Mouse (Mus musculus) G1E (cell line): ENCODE results near the gene Rras2. TPM values are rescaled to one million over a fixed set of nuclear protein-coding genes. Genes with fewer than 3 reads are reported as not detected.

ENCODE experiments used
- ATAC-seq: 2 replicates; pipeline ENCODE4 v1.8.0; 2016; ENCODE audit warnings: mild to moderate bottlenecking; ENCODE audit not compliant: insufficient number of reproducible peaks, poor library complexity, low FRiP score, severe bottlenecking; ENCODE audit errors: extremely low read depth
- DNase-seq: peaks from one replicate; pipeline ENCODE4 v3.0.0; 2012; ENCODE audit warnings: low spot score
- H3K27me3 ChIP-seq: 2 replicates; pipeline ENCODE4 v1.6.1; 2012; ENCODE audit warnings: mild to moderate bottlenecking, low read length, inconsistent platforms; ENCODE audit not compliant: insufficient read depth
- H3K36me3 ChIP-seq: replicated peaks from 2 replicates; pipeline ENCODE3; 2012; ENCODE audit warnings: mild to moderate bottlenecking, inconsistent platforms
- H3K4me1 ChIP-seq: 2 replicates; pipeline ENCODE4 v1.6.1; 2012; ENCODE audit warnings: low read depth, low read length, inconsistent platforms, mixed read lengths; ENCODE audit not compliant: insufficient read depth
- H3K4me3 ChIP-seq: 2 replicates; pipeline ENCODE4 v1.5.1; 2012; ENCODE audit warnings: low read depth, mild to moderate bottlenecking, inconsistent platforms, low read length, moderate library complexity, mixed read lengths
- H3K9me3 ChIP-seq: replicated peaks from 2 replicates; pipeline ENCODE4 v1.6.1; 2012; ENCODE audit warnings: inconsistent platforms
- CTCF ChIP-seq: IDR thresholded peaks from 2 replicates; pipeline ENCODE4 v1.5.1; 2012; ENCODE audit warnings: low read depth, low read length, inconsistent platforms, mixed read lengths
- GATA1 ChIP-seq: IDR thresholded peaks from 2 replicates; pipeline ENCODE4 v1.6.1; 2012; ENCODE audit warnings: borderline replicate concordance, low read length, inconsistent platforms, mixed read lengths
- GATA2 ChIP-seq: IDR thresholded peaks from 2 replicates; pipeline ENCODE4 v1.6.1; 2012; ENCODE audit warnings: low read depth, low read length, inconsistent platforms, borderline replicate concordance
- POLR2AphosphoS5 ChIP-seq: IDR thresholded peaks from 2 replicates; pipeline ENCODE4 v1.6.1; 2012; ENCODE audit warnings: low read depth, low read length, inconsistent platforms; ENCODE audit not compliant: insufficient replicate concordance
- TAL1 ChIP-seq: conservative IDR thresholded peaks from 2 replicates; pipeline ENCODE4 v1.6.1; 2012; ENCODE audit warnings: low read depth, low read length, inconsistent platforms, mixed read lengths
- polyA plus RNA-seq: library from polyadenylated mRNA; stranded (reverse); fragments of >175 nt; gene quantifications from 2 replicates; pipeline ENCODE4 v1.2.3, GENCODE M21; 2012
- total RNA-seq, 2 experiments: library from RNA; stranded (forward) in 1 of 2; stranded (reverse) in 1 of 2; fragments of 200-1000 nt in 1 of 2; fragments of >200 nt in 1 of 2; fragmentation: Nextera tagmentation in 1 of 2; gene quantifications; 2 replicates each; pipeline ENCODE4 v1.2.3; 2014 to 2017

Rras2 gene
- total and polyA plus RNA-seq, 3 experiments: 0.05 TPM; not detected in 2

DNA sequence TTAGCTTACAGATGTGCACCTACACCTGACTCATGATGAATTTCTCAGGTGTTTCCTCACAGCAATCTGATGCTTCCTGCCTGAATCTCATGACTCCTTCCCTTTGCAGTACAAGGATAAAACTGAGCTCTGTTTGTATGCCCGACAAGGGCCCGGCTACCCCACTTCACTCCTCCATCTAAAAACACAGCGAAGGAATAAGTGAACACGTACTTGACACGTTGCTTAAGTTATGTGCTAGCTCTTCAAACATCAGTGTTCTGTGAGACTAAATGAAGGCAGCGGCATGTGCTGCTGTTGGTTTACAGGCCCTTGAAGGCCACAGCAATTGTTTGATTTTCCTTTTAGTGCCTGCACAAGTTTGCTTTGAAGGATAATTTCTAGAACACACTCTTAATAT is 53.6 kb downstream of the Rras2 start:
- no peaks in the 10 kb centered on the region for H3K36me3 ChIP-seq
- H3K4me1 ChIP-seq: peaks cover 5% of the 10 kb centered on the region
- DNase-seq (no peak), ATAC-seq (no peak)
- H3K9me3 ChIP-seq: no peaks in the 10 kb centered on the region
- no peak for TF ChIP-seq GATA2
- TF ChIP-seq CTCF: no peak
- no peak for TF ChIP-seq GATA1
- TF ChIP-seq TAL1: no peak
- TF ChIP-seq POLR2AphosphoS5: no peak
- H3K4me3 ChIP-seq: no peak overlapping the region
- peaks cover 3% of the 10 kb centered on the region; the same call in 1 of the 2 replicates for H3K27me3 ChIP-seq

DNA sequence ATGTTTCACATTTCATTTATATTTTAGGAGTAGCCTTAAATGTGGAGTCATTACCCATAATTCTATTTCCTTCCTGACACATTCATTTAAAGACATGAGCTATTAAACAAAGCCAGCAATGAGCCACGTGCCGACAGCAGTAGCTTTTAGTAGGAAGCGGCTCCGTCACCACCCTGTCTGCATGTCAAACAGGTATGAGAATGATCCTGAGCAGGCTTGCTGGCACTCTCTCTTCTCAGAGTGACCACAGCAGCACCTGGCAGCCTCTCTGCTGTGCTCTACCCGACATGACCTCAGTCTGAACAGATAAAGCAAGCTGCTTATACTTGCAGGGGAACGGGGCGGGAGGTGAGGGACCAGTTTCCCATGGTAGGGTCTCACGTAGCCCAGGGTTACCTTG is 54.0 kb downstream of the Rras2 start:
- DNase-seq (no peak), ATAC-seq (no peak)
- Histone ChIP-seq H3K4me1 (peaks cover 5% of the 10 kb centered on the region), H3K4me3 (no peak overlapping the region), H3K9me3 (no peaks in the 10 kb centered on the region), H3K36me3 (no peaks in the 10 kb centered on the region), H3K27me3 (peaks cover 3% of the 10 kb centered on the region; the same call in 1 of the 2 replicates)
- no peak for TF ChIP-seq GATA2

DNA sequence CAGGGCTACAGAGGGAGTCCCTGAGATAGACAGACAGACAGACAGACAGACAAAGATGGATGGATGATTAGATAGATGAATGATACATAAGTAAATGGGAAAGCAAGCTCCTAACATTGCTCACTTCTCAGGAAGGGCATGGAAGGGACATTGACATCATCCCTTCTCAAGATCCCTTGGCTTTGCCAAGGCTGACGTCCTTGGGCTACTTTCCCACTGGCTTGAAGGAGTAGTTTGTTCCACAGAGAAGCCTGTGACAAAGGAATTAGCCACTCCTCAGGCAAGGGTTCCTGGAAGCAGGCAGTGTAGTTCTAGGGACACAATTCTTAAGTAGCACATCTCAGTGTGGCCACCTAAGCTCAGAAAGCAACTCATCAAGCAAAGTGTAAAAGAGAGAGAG is 55.1 kb downstream of the Rras2 start:
- no peaks in the 10 kb centered on the region for H3K36me3 ChIP-seq
- H3K27me3 ChIP-seq: 0 out of 2 replicates have a peak, but pooled peaks cover 3% of the 10 kb centered on the region
- DNase-seq (no peak), ATAC-seq (no peak)
- H3K4me3 ChIP-seq: no peak overlapping the region
- peaks cover 5% of the 10 kb centered on the region for H3K4me1 ChIP-seq
- TF ChIP-seq GATA1 (no peak), CTCF (no peak), TAL1 (no peak), GATA2 (no peak), POLR2AphosphoS5 (no peak)
- no peaks in the 10 kb centered on the region for H3K9me3 ChIP-seq

DNA sequence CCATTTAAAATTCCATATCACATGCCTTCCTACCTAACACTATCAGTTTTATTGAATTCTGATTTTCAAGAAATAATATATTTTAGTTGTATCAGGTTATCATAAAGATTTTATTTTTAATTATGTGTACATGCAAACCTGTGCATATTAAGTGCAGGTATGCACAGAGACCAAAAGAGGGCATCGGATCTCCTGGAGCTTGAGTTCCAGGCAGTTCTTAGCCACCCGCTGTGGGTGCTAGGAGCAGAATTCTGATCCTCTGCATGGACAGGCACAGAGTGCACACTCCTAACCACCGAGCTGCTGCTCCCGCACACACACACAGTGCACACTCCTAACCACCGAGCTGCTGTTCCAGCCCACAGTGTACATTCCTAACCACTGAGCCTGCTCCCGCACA is 57.1 kb downstream of the Rras2 start:
- H3K9me3 ChIP-seq: no peaks in the 10 kb centered on the region
- H3K4me3 ChIP-seq: no peak overlapping the region
- ATAC-seq (no peak), DNase-seq (no peak)
- TF ChIP-seq POLR2AphosphoS5 (no peak), GATA2 (no peak), GATA1 (no peak), TAL1 (no peak), CTCF (no peak)
- H3K36me3 ChIP-seq: no peaks in the 10 kb centered on the region
- H3K4me1 ChIP-seq: no peaks in the 10 kb centered on the region
- H3K27me3 ChIP-seq: 0 out of 2 replicates have a peak, but pooled peaks cover 2% of the 10 kb centered on the region

DNA sequence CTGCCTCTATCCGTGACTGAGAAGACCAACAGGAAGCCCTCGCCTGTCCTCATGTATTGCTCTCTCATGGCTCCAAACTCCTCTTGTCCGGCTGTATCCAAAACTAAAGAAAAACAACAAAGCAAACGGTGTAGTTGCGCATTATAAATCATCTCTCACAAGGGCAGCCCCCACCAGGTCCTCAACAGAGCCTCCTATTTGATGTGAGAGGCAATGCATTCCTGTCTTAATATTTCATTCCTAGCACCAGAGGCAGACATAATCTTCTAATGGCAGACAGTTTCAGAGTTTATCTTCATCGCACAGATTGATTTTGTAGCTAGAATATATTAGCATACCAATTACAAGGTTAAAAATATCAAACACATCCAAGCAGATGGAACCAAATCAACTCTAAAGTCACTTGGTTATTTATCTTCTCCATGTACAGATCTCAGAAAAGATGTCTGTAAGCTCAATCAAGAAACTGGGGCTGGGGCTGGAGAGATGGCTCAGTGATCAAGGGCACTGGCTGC is 58.6 kb downstream of the Rras2 start:
- no peak for ATAC-seq
- H3K27me3 ChIP-seq: no peaks in the 10 kb centered on the region
- H3K36me3 ChIP-seq: no peaks in the 10 kb centered on the region

DNA sequence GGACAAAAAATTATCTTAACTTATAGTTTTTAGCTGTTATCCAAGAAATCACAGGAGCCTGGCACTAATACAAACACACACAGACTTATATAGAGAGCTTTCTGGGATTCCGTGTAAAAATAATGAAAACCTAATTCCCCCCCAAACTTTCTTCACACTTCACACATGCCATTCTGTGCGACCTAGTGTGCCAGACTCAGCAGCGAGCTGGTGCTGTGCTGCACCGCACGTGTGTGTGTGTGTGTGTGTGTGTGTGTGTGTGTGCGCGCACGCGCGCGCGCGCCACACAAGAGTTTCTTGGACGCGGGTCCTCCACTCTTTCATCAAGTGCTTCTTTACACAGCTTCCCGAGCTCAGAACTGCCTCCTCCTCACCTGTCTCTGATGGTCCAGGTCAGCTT is 59.4 kb downstream of the Rras2 start:
- no peak for DNase-seq
- Histone ChIP-seq H3K4me3 (no peak overlapping the region), H3K9me3 (no peaks in the 10 kb centered on the region), H3K36me3 (no peaks in the 10 kb centered on the region), H3K27me3 (no peaks in the 10 kb centered on the region), H3K4me1 (no peaks in the 10 kb centered on the region)
- TF ChIP-seq GATA2: no peak
- TF ChIP-seq GATA1: no peak
- TF ChIP-seq CTCF: no peak
- no peak for TF ChIP-seq POLR2AphosphoS5
- no peak for TF ChIP-seq TAL1
- ATAC-seq: no peak

More for the DNA sequence above, 58.6 kb downstream of the Rras2 start:
- no peak for DNase-seq
- H3K4me3 ChIP-seq: no peak overlapping the region
- H3K9me3 ChIP-seq: no peaks in the 10 kb centered on the region
- no peak for TF ChIP-seq POLR2AphosphoS5
- no peak for TF ChIP-seq GATA1
- TF ChIP-seq GATA2: no peak
- no peak for TF ChIP-seq TAL1
- TF ChIP-seq CTCF: no peak
- no peaks in the 10 kb centered on the region for H3K4me1 ChIP-seq

DNA sequence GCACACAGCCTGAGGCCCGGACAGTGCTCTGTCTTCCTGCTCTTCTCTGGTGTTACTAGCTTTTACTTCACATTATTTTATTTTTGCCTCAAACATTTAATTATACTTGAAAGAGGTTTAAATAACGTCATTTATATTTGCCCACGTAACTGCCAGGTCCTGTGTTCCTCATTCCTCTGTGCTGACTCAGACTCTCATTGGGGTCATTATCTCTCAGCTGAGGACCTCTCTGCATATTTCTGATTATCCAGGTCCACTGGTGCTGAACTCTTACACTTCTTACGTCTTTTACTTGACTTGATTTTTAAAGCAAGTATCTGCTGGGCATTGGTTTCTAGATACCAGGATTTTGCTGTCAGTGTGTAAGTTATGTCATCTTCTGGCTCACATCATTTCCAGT is 63.9 kb downstream of the Rras2 start:
- Histone ChIP-seq H3K9me3 (no peaks in the 10 kb centered on the region), H3K27me3 (no peaks in the 10 kb centered on the region; the same call in 1 of the 2 replicates), H3K36me3 (no peaks in the 10 kb centered on the region), H3K4me3 (no peak overlapping the region), H3K4me1 (no peaks in the 10 kb centered on the region)
- ATAC-seq (no peak), DNase-seq (no peak)
- TF ChIP-seq GATA2: no peak
- TF ChIP-seq TAL1: no peak
- TF ChIP-seq GATA1: no peak
- no peak for TF ChIP-seq CTCF
